Mouse (Mus musculus): ENCODE data around the gene Slco1b2. TPM values are rescaled to one million over a fixed set of nuclear protein-coding genes. Genes with fewer than 3 reads are reported as not detected.

Gene Slco1b2
- total and polyA plus RNA-seq, 3 experiments = 0.11 TPM; not detected in 2

GRCm38 (mm10) chr6:141691246-141691645 is 61.9 kb downstream of the Slco1b2 start:
- dilution Hi-C loops (cut with MboI; ENCODE audit: extremely low pct_ligation_motif_present, extremely low pct_unique_long_range_greater_than_20kb, low sequenced_read_pairs) (no loop called here), in situ Hi-C loops (cut with MboI; ENCODE audit: low pct_ligation_motif_present, low pct_unique_long_range_greater_than_20kb, low sequenced_read_pairs) (no loop called here)
- Histone ChIP-seq H3K27ac (ENCODE audit: insufficient read depth, low read depth) (no peak overlapping the region), H3K4me2 (ENCODE audit: insufficient read depth, low read depth, poor library complexity, severe bottlenecking) (no peak overlapping the region), H3K9ac (ENCODE audit: insufficient read depth, low read depth) (no peak overlapping the region), H3K9me3 (replicated peaks; ENCODE audit: low read length) (peaks cover 9% of the 10 kb centered on the region), H3K36me3 (replicated peaks in 1 of 2; ENCODE audit: control insufficient read depth in 1 of 2, insufficient read depth in 1 of 2, low read length in 1 of 2) (no peaks in the 10 kb centered on the region), H3K4me3 (replicated peaks in 1 of 3; ENCODE audit: low read depth in 2 of 3, low read length in 2 of 3, poor library complexity in 1 of 3) (no peak overlapping the region), H3K4me1 (ENCODE audit: control insufficient read depth in 1 of 2, insufficient read depth in 2 of 2) (no peaks in the 10 kb centered on the region), H3K27me3 (replicated peaks) (no peaks in the 10 kb centered on the region), H3K79me2 (replicated peaks; ENCODE audit: control insufficient read depth, extremely low read depth, insufficient read depth, poor library complexity, severe bottlenecking) (no peaks in the 10 kb centered on the region)
- DNase-seq (ENCODE audit: extremely low read depth) = no peak
- TF ChIP-seq ELF1 (IDR thresholded peaks at IDR 0.05; ENCODE audit: low read depth, low read length) (no peak), CHD2 (IDR thresholded peaks at IDR 0.05; ENCODE audit: low read length) (no peak), BHLHE40 (IDR thresholded peaks at IDR 0.05; ENCODE audit: low read depth, low read length) (no peak), CHD1 (IDR thresholded peaks at IDR 0.05; ENCODE audit: low read depth, low read length) (no peak)

Other genes starting within 250 kb of the Slco1b2 start
- not detected in 2 replicates for gene Slco1c1, start 105.2 kb upstream of the Slco1b2 start, total RNA-seq (2012; rRNA removed)
- not detected in 2 replicates for gene Slco1c1, start 105.2 kb upstream of the Slco1b2 start, total RNA-seq (2014; rRNA removed)
- not detected in 2 replicates for gene Slco1c1, start 105.2 kb upstream of the Slco1b2 start, polyA plus RNA-seq (2012; ENCODE audit: insufficient read length, low read depth)
- not detected in 2 replicates for gene Gm5724, start 144.3 kb downstream of the Slco1b2 start, total RNA-seq (2012; rRNA removed)
- gene Gm5724, start 144.3 kb downstream of the Slco1b2 start, total RNA-seq (2014; rRNA removed) = not detected in 2 replicates
- not detected in 2 replicates for gene Gm5724, start 144.3 kb downstream of the Slco1b2 start, polyA plus RNA-seq (2012; ENCODE audit: insufficient read length, low read depth)
- gene Slco1a4, start 226.7 kb downstream of the Slco1b2 start, total RNA-seq (2012; rRNA removed) = not detected in 2 replicates
- gene Slco1a4, start 226.7 kb downstream of the Slco1b2 start, total RNA-seq (2014; rRNA removed) = not detected in 2 replicates
- not detected in 2 replicates for gene Slco1a4, start 226.7 kb downstream of the Slco1b2 start, polyA plus RNA-seq (2012; ENCODE audit: insufficient read length, low read depth)

Measured in CH12.LX (cell line).